Mouse (Mus musculus) embryonic fibroblast, embryonic 13.5 days (primary cell): ENCODE measurements around the gene Sh2d4b.

Source experiments
- CTCF ChIP-seq: IDR thresholded peaks from 2 replicates; pipeline ENCODE4 v1.5.1; 2011; ENCODE audit warnings: mild to moderate bottlenecking, control low read depth, low read length, moderate library complexity, borderline replicate concordance; ENCODE audit not compliant: insufficient read depth
- POLR2A ChIP-seq: IDR thresholded peaks from 2 replicates; pipeline ENCODE4 v1.6.1; 2011; ENCODE audit warnings: low read depth, mild to moderate bottlenecking, control low read depth, low read length, moderate library complexity

DNA sequence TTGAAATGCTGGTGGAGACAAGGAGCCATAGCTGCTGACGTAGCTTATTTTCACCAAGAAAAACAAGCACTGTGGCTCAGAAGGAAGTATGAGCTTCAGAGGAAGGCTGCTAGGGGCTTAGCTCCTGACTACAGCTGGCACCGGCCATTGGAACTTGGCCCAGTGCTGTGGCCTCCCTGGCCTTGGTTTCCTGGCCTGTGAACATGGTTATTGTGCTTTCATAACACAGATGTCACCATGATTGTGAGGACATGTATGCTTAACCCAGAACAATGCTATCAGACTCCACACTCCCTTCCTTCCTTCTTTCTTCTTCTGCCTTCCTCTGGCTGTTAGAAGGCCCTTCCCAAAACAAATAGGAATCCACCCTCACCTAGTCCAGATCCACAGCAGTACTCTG lies 75.0 kb downstream of the Sh2d4b start:
- TF ChIP-seq CTCF (no peak), POLR2A (no peak)
